Mouse (Mus musculus): Measurements from ENCODE around the gene Gnb1. TPM values are rescaled to one million over a fixed set of nuclear protein-coding genes. Genes with fewer than 3 reads are reported as not detected.

Gene Gnb1
- total and polyA plus RNA-seq, 3 experiments, result 78.1 to 489 TPM; not detected in 1

GRCm38 (mm10) chr4:155482733-155483540 lies 8.2 kb upstream of the Gnb1 start:
- Histone ChIP-seq H3K36me3 (ENCODE audit: control insufficient read depth in 1 of 2, insufficient read depth in 2 of 2, low read length in 2 of 2) (peaks cover 0 to 8% of the 10 kb centered on the region in 2 experiments; a peak in 2 of 4 replicates), H3K27ac (ENCODE audit: control insufficient read depth, low read depth, low read length) (no peak overlapping the region), H3K4me3 (ENCODE audit: control insufficient read depth in 1 of 2, insufficient read depth in 1 of 2, low read depth in 2 of 2, low read length in 2 of 2) (no peak overlapping the region), H3K79me2 (ENCODE audit: control insufficient read depth, insufficient read depth, low read length, poor library complexity) (no peaks in the 10 kb centered on the region), H3K4me1 (ENCODE audit: control insufficient read depth in 1 of 2, insufficient read depth in 2 of 2, low read length in 2 of 2) (peaks cover 2 to 21% of the 10 kb centered on the region in 2 experiments; a peak in 3 of 4 replicates), H3K9me3 (replicated peaks; ENCODE audit: insufficient read depth, low read length) (no peaks in the 10 kb centered on the region), H3K9ac (ENCODE audit: control insufficient read depth, low read depth, low read length, poor library complexity, severe bottlenecking) (peak overlapping the region; percentile 27; the same call in 1 of the 2 replicates), H3K27me3 (ENCODE audit: control insufficient read depth in 1 of 2, insufficient read depth in 2 of 2, low read length in 2 of 2) (no peaks in the 10 kb centered on the region)
- no peak for TF ChIP-seq ZNF384 (IDR thresholded peaks at IDR 0.05; ENCODE audit: low read depth, low read length)
- TF ChIP-seq NRF1 (IDR thresholded peaks at IDR 0.05; ENCODE audit: insufficient read depth, low read depth, low read length, poor library complexity, severe bottlenecking), result no peak
- TF ChIP-seq POLR2AphosphoS2 (IDR thresholded peaks at IDR 0.05; ENCODE audit: low read length), result no peak
- no peak for TF ChIP-seq NELFE (IDR thresholded peaks at IDR 0.05; ENCODE audit: low read depth, low read length)
- TF ChIP-seq ZC3H11A (IDR thresholded peaks at IDR 0.05; ENCODE audit: low read depth, low read length), result no peak
- peak; percentile 24 for DNase-seq (ENCODE audit: low read depth, low spot score)

- Histone ChIP-seq H3K27ac (ENCODE audit: control insufficient read depth, low read depth, low read length) (no peak overlapping the region), H3K9me3 (replicated peaks; ENCODE audit: insufficient read depth, low read length) (no peaks in the 10 kb centered on the region), H3K9ac (ENCODE audit: control insufficient read depth, low read depth, low read length, poor library complexity, severe bottlenecking) (no peak overlapping the region), H3K4me3 (ENCODE audit: control insufficient read depth in 1 of 2, insufficient read depth in 1 of 2, low read depth in 2 of 2, low read length in 2 of 2) (no peak overlapping the region), H3K27me3 (ENCODE audit: control insufficient read depth in 1 of 2, insufficient read depth in 2 of 2, low read length in 2 of 2) (no peaks in the 10 kb centered on the region), H3K4me1 (ENCODE audit: control insufficient read depth in 1 of 2, insufficient read depth in 2 of 2, low read length in 2 of 2) (peaks cover 15 to 47% of the 10 kb centered on the region in 2 experiments), H3K36me3 (ENCODE audit: control insufficient read depth in 1 of 2, insufficient read depth in 2 of 2, low read length in 2 of 2) (peaks cover 0 to 33% of the 10 kb centered on the region in 2 experiments; a peak in 2 of 4 replicates), H3K79me2 (ENCODE audit: control insufficient read depth, insufficient read depth, low read length, poor library complexity) (no peaks in the 10 kb centered on the region)
- DNase-seq (ENCODE audit: low read depth, low spot score), result no peak
- TF ChIP-seq CHD2 (IDR thresholded peaks at IDR 0.05; ENCODE audit: low read length) (no peak), HCFC1 (IDR thresholded peaks at IDR 0.05; ENCODE audit: low read depth, low read length) (no peak), MEF2A (IDR thresholded peaks at IDR 0.05; ENCODE audit: extremely low read depth, insufficient replicate concordance, low read depth, low read length, poor library complexity, severe bottlenecking) (no peak), CTCF (IDR thresholded peaks at IDR 0.05 in 2 of 3, conservative IDR thresholded peaks at IDR 0.05 in 1 of 3; ENCODE audit: control insufficient read depth in 1 of 3, insufficient read depth in 1 of 3, low read depth in 2 of 3, low read length in 3 of 3, poor library complexity in 1 of 3, severe bottlenecking in 1 of 3) (no peak), UBTF (IDR thresholded peaks at IDR 0.05; ENCODE audit: borderline replicate concordance, insufficient read depth, low read depth, low read length) (no peak), MYC (IDR thresholded peaks at IDR 0.05; ENCODE audit: low read depth, low read length) (no peak), ZC3H11A (IDR thresholded peaks at IDR 0.05; ENCODE audit: low read depth, low read length) (no peak), POLR2AphosphoS5 (IDR thresholded peaks at IDR 0.05; ENCODE audit: borderline replicate concordance, low read depth, low read length) (no peak), KAT2A (conservative IDR thresholded peaks at IDR 0.05; ENCODE audit: low read depth, low read length) (no peak), NELFE (IDR thresholded peaks at IDR 0.05; ENCODE audit: low read depth, low read length) (no peak), RAD21 (IDR thresholded peaks at IDR 0.05; ENCODE audit: low read depth, low read length) (no peak), ZNF384 (IDR thresholded peaks at IDR 0.05; ENCODE audit: low read depth, low read length) (no peak), MXI1 (IDR thresholded peaks at IDR 0.05; ENCODE audit: low read depth, low read length) (no peak), MAFK (IDR thresholded peaks at IDR 0.05; ENCODE audit: borderline replicate concordance, low read depth, low read length) (no peak), RCOR1 (IDR thresholded peaks at IDR 0.05; ENCODE audit: low read depth, low read length) (no peak), JUND (IDR thresholded peaks at IDR 0.05; ENCODE audit: low read depth, low read length) (no peak), MYB (IDR thresholded peaks at IDR 0.05; ENCODE audit: low read depth, low read length) (no peak), CHD1 (IDR thresholded peaks at IDR 0.05; ENCODE audit: low read depth, low read length) (no peak), GATA1 (IDR thresholded peaks at IDR 0.05; ENCODE audit: low read depth, low read length) (no peak), USF1 (IDR thresholded peaks at IDR 0.05; ENCODE audit: low read depth, low read length) (no peak)
Measured at GRCm38 (mm10) chr4:155485521-155485920, 5.6 kb upstream of the Gnb1 start.

All from MEL (cell line).